Comparison of ENCODE assay signal across 8 mouse cellular contexts in genomic region chr12:84217508-84218131, GRCm38 (mm10). TPM values are rescaled to one million over a fixed set of nuclear protein-coding genes. Genes with fewer than 3 reads are reported as not detected.
DNase-seq lines count a peak whose midpoint lies in the region; ATAC-seq and TF ChIP-seq lines count a peak whose summit lies in the region.

No protein-coding gene starts in this region.

- CTCF ChIA-PET in Patski (lab: Charles Lee), result interaction anchor here (1.6 kb wide), 1 partner anchor 31 kb away, joined by 7 read pairs; no protein-coding TSS in a partner anchor

- H3K9me3 ChIP-seq in hindbrain, postnatal 0 days (ENCODE audit: low read length), result no peaks in the 10 kb centered on the region
- H3K9me3 ChIP-seq in midbrain, embryonic 15.5 days, result no peaks in the 10 kb centered on the region

- peak overlapping the region; percentile 97 for H3K4me2 ChIP-seq in hindbrain, postnatal 0 days (ENCODE audit: low read depth, low read length)
- H3K4me2 ChIP-seq in midbrain, embryonic 15.5 days, result peak overlapping the region; percentile 96

- no peak for TF ChIP-seq CTCF in Patski (IDR thresholded peaks at IDR 0.05)
- TF ChIP-seq CTCF in hindbrain, postnatal 0 days (IDR thresholded peaks at IDR 0.05; ENCODE audit: low read depth), result no peak

- in situ Hi-C loops in Patski (cut with MboI; ENCODE audit: low pct_unique_long_range_greater_than_20kb), result no loop called here

- peak overlapping the region; percentile 52; the same call in 1 of the 2 replicates for H3K27ac ChIP-seq in hindbrain, postnatal 0 days
- H3K27ac ChIP-seq in midbrain, embryonic 15.5 days, result peak overlapping the region; percentile 23; the same call in 1 of the 2 replicates

- peak; percentile 38 for ATAC-seq in Patski
- ATAC-seq in erythroid progenitor cell, adult 5-6 weeks (replicated peaks; ENCODE audit: low FRiP score, poor library complexity, severe bottlenecking), result peak; percentile 41
- ATAC-seq in hindbrain, postnatal 0 days, result peak; percentile 85
- ATAC-seq in midbrain, embryonic 15.5 days (replicated peaks), result no peak
- no peak for ATAC-seq in cerebellum, adult (ENCODE audit: insufficient number of reproducible peaks, low FRiP score, low TSS enrichment)

- POLR2A ChIA-PET in Patski (lab: Charles Lee), result interaction anchor here (0.6 to 2.1 kb wide), 6 partner anchors 14 to 30 kb away, joined by 3 to 8 read pairs (median 4); no protein-coding TSS in a partner anchor

- no peaks in the 10 kb centered on the region for H3K36me3 ChIP-seq in hindbrain, postnatal 0 days (ENCODE audit: insufficient read depth, low read length)
- no peaks in the 10 kb centered on the region for H3K36me3 ChIP-seq in midbrain, embryonic 15.5 days (replicated peaks)

- H3K4me1 ChIP-seq in hindbrain, postnatal 0 days (ENCODE audit: insufficient read depth, low read length), result peaks cover 8% of the 10 kb centered on the region
- peaks cover 38% of the 10 kb centered on the region for H3K4me1 ChIP-seq in midbrain, embryonic 15.5 days

- WGBS in hindbrain, postnatal 0 days, result 8% methylated on average over 21 of the region's 21 CpGs
- 2% methylated on average over 21 of the region's 21 CpGs for WGBS in midbrain, embryonic 15.5 days

- peak; percentile 69 to 72 for DNase-seq in B cell, adult 2 months
- DNase-seq in Patski (ENCODE audit: low read depth, low spot score) (no peak), liver (peak; percentile 45)
- DNase-seq in hindbrain, postnatal 0 days (ENCODE audit: low spot score), result peak; percentile 61
- DNase-seq in testis, postnatal 10 days (ENCODE audit: low spot score), result peak; percentile 53

- peak overlapping the region; percentile 79 for H3K4me3 ChIP-seq in hindbrain, postnatal 0 days (ENCODE audit: low read length)
- H3K4me3 ChIP-seq in midbrain, embryonic 15.5 days, result peak overlapping the region; percentile 58

- H3K9ac ChIP-seq in hindbrain, postnatal 0 days (replicated peaks; ENCODE audit: low read length), result peak overlapping the region; percentile 75; the same call in 1 of the 2 replicates
- no peak overlapping the region for H3K9ac ChIP-seq in midbrain, embryonic 15.5 days

- H3K27me3 ChIP-seq in Patski, result no peaks in the 10 kb centered on the region
- H3K27me3 ChIP-seq in hindbrain, postnatal 0 days (ENCODE audit: insufficient read depth, low read length), result no peaks in the 10 kb centered on the region
- H3K27me3 ChIP-seq in midbrain, embryonic 15.5 days (replicated peaks), result no peaks in the 10 kb centered on the region; the same call in 1 of the 2 replicates

RNA-seq across cellular contexts. Expression of gene Elmsan1, which starts 1.1 kb away (rescaled TPM):
- polyA plus RNA-seq in Patski (2021), result 16.0 TPM
- total RNA-seq in erythroid progenitor cell, adult 5-6 weeks (2015; ENCODE audit: low replicate concordance), result 20.9 and 23.5 TPM in 2 replicates
- 29.0 and 51.1 TPM in 2 replicates for total RNA-seq in erythroid progenitor cell, adult 5-6 weeks (2017; ENCODE audit: low replicate concordance)
- 9.3 and 11.5 TPM in 2 replicates for total RNA-seq in hindbrain, postnatal 0 days (2014; rRNA removed)
- polyA plus RNA-seq in hindbrain, postnatal 0 days (2015; fragmentation: Nextera tagmentation; extraction: Ambion mirVana), result 2.7 and 3.0 TPM in 2 replicates
- polyA plus RNA-seq in midbrain, embryonic 15.5 days (2015; fragmentation: Nextera tagmentation; extraction: Ambion mirVana), result 4.3 and 4.4 TPM in 2 replicates

Comparison
In these comparisons a context has a peak if more than half of its experiments do, and no peak if none do; other contexts are left out.
1. ATAC-seq: peak in Patski (single experiment), erythroid progenitor cell, adult 5-6 weeks (single experiment) and hindbrain, postnatal 0 days (single experiment); none in midbrain, embryonic 15.5 days (single experiment) and cerebellum, adult (single experiment).